Mouse (Mus musculus): ENCODE results near the gene Il17rc. TPM values are rescaled to one million over a fixed set of nuclear protein-coding genes. Genes with fewer than 3 reads are reported as not detected.

Gene Il17rc
- polyA plus RNA-seq, 1 experiment from 2014 or later: 3.9 TPM

GRCm38 (mm10) chr6:113480555-113481373 lies 9.5 kb downstream of the Il17rc start:
- ATAC-seq (ENCODE audit: insufficient number of reproducible peaks, insufficient read depth, low FRiP score, low TSS enrichment): no peak
- Histone ChIP-seq H3K9me3 (no peaks in the 10 kb centered on the region), H3K27ac (no peak overlapping the region), H3K27me3 (peaks cover 40% of the 10 kb centered on the region), H3K36me3 (no peaks in the 10 kb centered on the region), H3K4me2 (replicated peaks) (no peak overlapping the region), H3K4me3 (no peak overlapping the region), H3K4me1 (peaks cover 17% of the 10 kb centered on the region; the same call in 1 of the 2 replicates), H3K9ac (no peak overlapping the region)
- WGBS: 65% methylated on average over 18 of the region's 18 CpGs

GRCm38 (mm10) chr6:113482477-113483099 lies 11.4 kb downstream of the Il17rc start:
- WGBS: 3% methylated on average over 62 of the region's 65 CpGs
- peak overlapping the region; percentile 46 for H3K4me3 ChIP-seq
- H3K9me3 ChIP-seq: no peaks in the 10 kb centered on the region
- H3K36me3 ChIP-seq: no peaks in the 10 kb centered on the region
- ATAC-seq (ENCODE audit: insufficient number of reproducible peaks, insufficient read depth, low FRiP score, low TSS enrichment): peak; percentile 47
- peak overlapping the region; percentile 21 for H3K9ac ChIP-seq
- H3K4me2 ChIP-seq (replicated peaks): peak overlapping the region; percentile 77
- peaks cover 26% of the 10 kb centered on the region; the same call in 1 of the 2 replicates for H3K4me1 ChIP-seq
- H3K27me3 ChIP-seq: peaks cover 40% of the 10 kb centered on the region
- peak overlapping the region; percentile 48 for H3K27ac ChIP-seq

GRCm38 (mm10) chr6:113483100-113483615 lies 11.9 kb downstream of the Il17rc start, which contains the start of gene Creld1:
TSS of gene Creld1 (plus strand) at chr6:113483297.
- Histone ChIP-seq H3K9me3 (no peaks in the 10 kb centered on the region), H3K4me3 (peak within 1 kb of the TSS; percentile 46), H3K4me2 (replicated peaks) (peak within 1 kb of the TSS; percentile 77), H3K27me3 (peaks cover 40% of the 10 kb centered on the region), H3K4me1 (peaks cover 26% of the 10 kb centered on the region; the same call in 1 of the 2 replicates), H3K9ac (peak within 1 kb of the TSS; percentile 58), H3K27ac (peak within 1 kb of the TSS; percentile 72), H3K36me3 (no peaks in the 10 kb centered on the region)
- peak; percentile 92 for ATAC-seq (ENCODE audit: insufficient number of reproducible peaks, insufficient read depth, low FRiP score, low TSS enrichment)
- WGBS: under 1% methylated on average over 26 of the region's 26 CpGs

GRCm38 (mm10) chr6:113483729-113484128 lies 12.5 kb downstream of the Il17rc start:
- WGBS: 14% methylated on average over 10 of the region's 10 CpGs
- Histone ChIP-seq H3K9ac (peak overlapping the region; percentile 58), H3K27me3 (peaks cover 40% of the 10 kb centered on the region), H3K4me3 (peak overlapping the region; percentile 46), H3K27ac (peak overlapping the region; percentile 72; the same call in 1 of the 2 replicates), H3K36me3 (no peaks in the 10 kb centered on the region), H3K4me1 (peaks cover 26% of the 10 kb centered on the region; the same call in 1 of the 2 replicates), H3K4me2 (replicated peaks) (peak overlapping the region; percentile 77), H3K9me3 (no peaks in the 10 kb centered on the region)
- ATAC-seq (ENCODE audit: insufficient number of reproducible peaks, insufficient read depth, low FRiP score, low TSS enrichment): no peak; the same call in 1 of the 2 replicates

GRCm38 (mm10) chr6:113487125-113487576 lies 15.9 kb downstream of the Il17rc start:
- no peaks in the 10 kb centered on the region for H3K9me3 ChIP-seq
- no peak overlapping the region for H3K9ac ChIP-seq
- peaks cover 26% of the 10 kb centered on the region; the same call in 1 of the 2 replicates for H3K4me1 ChIP-seq
- WGBS: 31% methylated on average over 7 of the region's 7 CpGs
- H3K4me3 ChIP-seq: no peak overlapping the region
- peaks cover 11% of the 10 kb centered on the region for H3K27me3 ChIP-seq
- peaks cover 5% of the 10 kb centered on the region for H3K36me3 ChIP-seq
- no peak overlapping the region for H3K27ac ChIP-seq
- no peak for ATAC-seq (ENCODE audit: insufficient number of reproducible peaks, insufficient read depth, low FRiP score, low TSS enrichment)
- no peak overlapping the region for H3K4me2 ChIP-seq (replicated peaks)

- Histone ChIP-seq H3K4me1 (peaks cover 13% of the 10 kb centered on the region; the same call in 1 of the 2 replicates), H3K9me3 (no peaks in the 10 kb centered on the region), H3K4me3 (no peak overlapping the region), H3K4me2 (replicated peaks) (no peak overlapping the region), H3K36me3 (peaks cover 6% of the 10 kb centered on the region), H3K27ac (no peak overlapping the region), H3K27me3 (peaks cover 2% of the 10 kb centered on the region), H3K9ac (no peak overlapping the region)
- no peak for ATAC-seq (ENCODE audit: insufficient number of reproducible peaks, insufficient read depth, low FRiP score, low TSS enrichment)
- 90% methylated on average over 14 of the region's 14 CpGs for WGBS
Observed at GRCm38 (mm10) chr6:113489410-113489809, 18.2 kb downstream of the Il17rc start.

- H3K9ac ChIP-seq: no peak overlapping the region
- no peak overlapping the region for H3K4me3 ChIP-seq
- H3K36me3 ChIP-seq: peaks cover 6% of the 10 kb centered on the region
- no peak for ATAC-seq (ENCODE audit: insufficient number of reproducible peaks, insufficient read depth, low FRiP score, low TSS enrichment)
- peaks cover 15% of the 10 kb centered on the region; the same call in 1 of the 2 replicates for H3K4me1 ChIP-seq
- no peak overlapping the region for H3K27ac ChIP-seq
- peaks cover 22% of the 10 kb centered on the region for H3K27me3 ChIP-seq
- no peaks in the 10 kb centered on the region for H3K9me3 ChIP-seq
- WGBS: 74% methylated on average over 24 of the region's 24 CpGs
- no peak overlapping the region for H3K4me2 ChIP-seq (replicated peaks)
Observed at GRCm38 (mm10) chr6:113492101-113492864, 21.1 kb downstream of the Il17rc start.

GRCm38 (mm10) chr6:113494258-113494788 lies 23.1 kb downstream of the Il17rc start:
- Histone ChIP-seq H3K27me3 (peaks cover 22% of the 10 kb centered on the region), H3K4me3 (peak overlapping the region; percentile 42), H3K27ac (0 out of 2 replicates have a peak overlapping the region, but pooled peaks have one; percentile 23), H3K4me2 (replicated peaks) (peak overlapping the region; percentile 62), H3K36me3 (peaks cover 6% of the 10 kb centered on the region), H3K9me3 (no peaks in the 10 kb centered on the region), H3K9ac (peak overlapping the region; percentile 44), H3K4me1 (peaks cover 12% of the 10 kb centered on the region; the same call in 1 of the 2 replicates)
- 2% methylated on average over 54 of the region's 54 CpGs for WGBS
- peak; percentile 58; the same call in 1 of the 2 replicates for ATAC-seq (ENCODE audit: insufficient number of reproducible peaks, insufficient read depth, low FRiP score, low TSS enrichment)

- Histone ChIP-seq H3K4me1 (peaks cover 12% of the 10 kb centered on the region; the same call in 1 of the 2 replicates), H3K27me3 (peaks cover 22% of the 10 kb centered on the region), H3K4me2 (replicated peaks) (peak overlapping the region; percentile 62), H3K36me3 (peaks cover 6% of the 10 kb centered on the region; the same call in 1 of the 2 replicates), H3K9ac (peak overlapping the region; percentile 44), H3K27ac (no peak overlapping the region), H3K4me3 (peak overlapping the region; percentile 42), H3K9me3 (no peaks in the 10 kb centered on the region)
- WGBS: 49% methylated on average over 28 of the region's 28 CpGs
- no peak for ATAC-seq (ENCODE audit: insufficient number of reproducible peaks, insufficient read depth, low FRiP score, low TSS enrichment)
Observed at GRCm38 (mm10) chr6:113495071-113495675, 23.9 kb downstream of the Il17rc start.

- no peak for ATAC-seq (ENCODE audit: insufficient number of reproducible peaks, insufficient read depth, low FRiP score, low TSS enrichment)
- Histone ChIP-seq H3K27ac (no peak overlapping the region), H3K27me3 (peaks cover 33% of the 10 kb centered on the region), H3K36me3 (no peaks in the 10 kb centered on the region), H3K9me3 (no peaks in the 10 kb centered on the region), H3K4me2 (replicated peaks) (no peak overlapping the region), H3K4me1 (peaks cover 9% of the 10 kb centered on the region), H3K4me3 (no peak overlapping the region), H3K9ac (no peak overlapping the region)
- 71% methylated on average over 6 of the region's 6 CpGs for WGBS
Observed at GRCm38 (mm10) chr6:113499346-113499745, 28.1 kb downstream of the Il17rc start.
